Mouse (Mus musculus) testis, postnatal 10 days (tissue): Measurements from ENCODE around the gene Sox13.

Experiments
- DNase-seq: peaks from one replicate; pipeline ENCODE4 v3.0.0; 2021; ENCODE audit warnings: low spot score

Gene Sox13

DNA sequence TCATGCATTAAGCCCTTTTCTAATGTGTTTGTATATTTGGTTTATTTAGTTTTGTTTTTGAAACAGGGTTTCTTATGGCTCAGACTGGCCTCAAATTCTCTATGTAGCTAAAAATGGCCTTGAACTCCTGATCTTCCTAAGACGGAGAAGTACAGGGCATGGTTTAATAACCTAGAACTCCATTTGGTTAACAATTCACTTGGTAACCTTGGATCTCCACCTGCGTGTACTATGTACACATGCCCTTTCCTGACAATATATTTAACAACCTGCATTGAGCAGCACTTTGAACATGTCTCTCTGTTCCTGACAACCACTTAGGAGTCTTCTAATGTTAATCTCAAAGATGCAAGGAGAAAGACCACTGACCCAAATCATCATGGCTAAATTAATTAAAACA lies 7.0 kb upstream of the Sox13 start:
- no peak for DNase-seq

DNA sequence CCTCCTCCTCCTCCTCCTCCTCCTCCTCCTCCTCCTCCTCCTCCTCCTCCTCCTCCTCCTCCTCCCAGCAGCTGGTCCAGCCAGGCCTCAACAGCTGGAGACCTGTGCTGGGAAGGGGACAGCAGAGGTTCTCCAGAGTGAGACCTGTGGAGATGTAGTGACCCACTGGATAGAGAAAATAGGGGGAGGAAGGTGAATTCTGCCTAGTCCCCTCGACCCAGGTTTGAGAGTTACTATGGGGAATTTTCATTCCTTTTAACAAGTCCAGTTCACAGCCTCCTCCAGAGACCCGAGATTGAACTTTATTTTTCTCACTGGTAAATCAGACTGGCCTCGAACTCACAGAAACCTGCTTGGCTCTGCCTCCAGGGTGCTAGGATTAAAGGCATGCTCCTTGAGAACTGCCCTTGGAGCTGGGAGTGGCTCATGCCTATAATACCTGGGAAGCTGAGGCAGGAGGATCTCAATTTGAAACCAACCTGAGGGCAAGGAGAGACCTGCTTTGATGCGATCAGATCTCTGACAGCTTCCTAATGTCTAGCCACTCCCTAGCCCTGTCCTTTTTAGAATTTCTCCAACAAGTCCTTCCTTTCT lies 467 bp upstream of the Sox13 start:
- DNase-seq, result no peak

DNA sequence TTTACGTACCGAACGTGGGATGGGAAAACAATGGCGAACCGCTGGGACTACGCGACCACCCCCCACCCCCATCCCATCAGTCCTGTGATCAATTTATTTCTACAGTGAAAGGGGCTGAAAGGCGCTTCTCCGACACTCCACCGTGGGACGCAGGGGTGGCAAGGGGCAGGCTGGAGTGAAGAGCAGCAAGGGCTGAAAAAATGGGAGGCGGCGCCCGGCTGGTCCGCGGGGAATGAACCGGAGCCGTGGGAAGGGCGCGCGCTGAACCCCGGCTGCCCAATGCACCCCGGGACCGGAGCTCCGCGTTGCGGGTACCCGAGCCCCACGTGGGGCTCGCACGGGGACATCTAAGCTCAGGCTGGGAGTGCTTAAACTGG lies 1.0 kb downstream of the Sox13 start:
- DNase-seq, result peak; percentile 67

DNA sequence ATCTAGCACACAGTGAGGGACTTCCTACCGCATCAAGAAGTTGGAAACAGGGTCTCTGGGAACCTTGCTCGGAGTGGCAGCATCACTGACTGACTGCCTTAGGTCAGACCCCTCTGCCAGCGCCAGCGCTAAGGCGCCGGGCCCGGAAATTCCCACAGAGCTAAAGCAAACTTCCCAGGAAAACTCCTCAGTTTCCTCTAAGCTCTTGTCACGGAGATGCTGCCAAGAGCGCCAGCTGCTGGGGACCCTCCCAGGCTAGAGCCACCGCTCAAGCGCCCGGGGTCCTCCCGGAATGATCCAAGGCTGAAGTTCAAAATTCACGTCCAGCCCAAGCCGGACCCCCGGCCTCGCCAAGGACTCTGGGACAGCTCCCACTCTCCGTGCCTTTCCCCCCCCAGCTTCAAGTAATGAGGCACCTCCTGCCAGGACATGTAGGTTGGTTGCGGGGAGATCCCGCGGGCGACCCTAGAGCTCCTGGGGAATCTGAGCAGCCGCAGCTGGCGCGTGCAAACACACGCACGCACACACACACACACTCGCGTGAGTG lies 1.5 kb downstream of the Sox13 start:
- DNase-seq, result peak; percentile 54

DNA sequence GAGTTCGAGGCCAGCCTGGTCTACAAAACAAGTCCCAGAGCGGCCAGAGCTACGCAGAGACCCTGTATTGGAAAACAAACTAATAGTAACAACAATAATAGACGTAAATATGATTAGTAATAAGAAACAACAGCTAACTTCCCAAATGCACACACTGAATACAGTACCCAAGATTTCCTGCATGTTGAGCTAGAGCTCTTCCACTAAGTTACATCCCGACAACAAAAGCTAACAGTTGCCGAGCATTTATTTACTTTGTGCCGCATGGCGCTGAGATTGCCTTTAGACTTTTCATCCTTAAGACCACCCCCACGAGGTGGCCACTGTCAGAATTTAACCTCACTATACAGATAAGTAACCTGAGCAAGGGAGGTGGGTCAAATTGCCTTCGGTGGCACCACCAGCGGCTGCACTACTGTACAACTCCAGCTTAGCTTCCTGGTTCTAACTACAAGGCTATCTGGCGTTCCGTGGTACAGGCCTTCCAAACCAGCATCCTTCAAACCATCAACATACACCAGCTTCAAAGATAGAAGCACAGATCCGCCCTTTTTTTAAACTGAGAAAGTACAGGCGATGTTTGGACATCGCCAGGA lies 2.1 kb downstream of the Sox13 start:
- DNase-seq, result no peak

DNA sequence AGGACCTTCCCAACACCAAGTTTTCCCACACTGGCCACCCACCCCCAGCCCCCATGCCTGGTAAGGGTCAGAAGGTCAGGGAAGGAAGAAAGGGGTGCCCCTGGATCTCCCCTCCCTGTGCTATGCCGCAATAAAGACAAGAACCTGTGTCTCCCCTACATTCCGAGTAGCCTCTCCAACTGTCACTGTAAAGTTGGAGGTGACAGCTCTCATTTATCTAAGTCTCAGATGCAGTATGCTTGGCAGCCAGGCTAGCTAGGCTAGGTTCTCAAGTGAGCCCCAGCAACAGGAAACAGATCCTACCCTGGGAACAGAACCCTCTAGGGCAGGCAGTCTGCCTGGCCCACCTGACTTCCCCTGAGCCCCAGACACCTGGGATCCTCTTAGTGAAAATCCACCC lies 3.1 kb downstream of the Sox13 start:
- DNase-seq, result no peak

DNA sequence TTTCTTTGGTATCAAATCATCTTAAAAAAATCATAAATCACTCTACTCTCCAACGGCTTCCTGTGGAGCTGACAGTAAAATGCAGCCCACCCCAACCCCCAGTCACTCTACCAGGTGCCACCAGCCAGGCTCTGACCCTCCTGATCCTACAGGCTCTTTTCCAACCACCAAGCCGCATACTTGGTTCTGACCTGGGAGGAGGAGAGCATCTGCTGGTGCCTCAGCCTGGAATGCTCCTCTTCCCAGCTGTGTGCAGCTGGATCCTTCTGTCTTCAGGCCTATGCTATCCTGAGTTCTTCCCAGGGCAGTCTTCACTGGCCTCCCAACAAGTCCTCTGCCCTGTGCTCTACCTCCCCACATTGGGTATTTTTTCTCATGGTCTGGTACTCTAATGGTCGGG lies 3.7 kb downstream of the Sox13 start:
- DNase-seq, result no peak

DNA sequence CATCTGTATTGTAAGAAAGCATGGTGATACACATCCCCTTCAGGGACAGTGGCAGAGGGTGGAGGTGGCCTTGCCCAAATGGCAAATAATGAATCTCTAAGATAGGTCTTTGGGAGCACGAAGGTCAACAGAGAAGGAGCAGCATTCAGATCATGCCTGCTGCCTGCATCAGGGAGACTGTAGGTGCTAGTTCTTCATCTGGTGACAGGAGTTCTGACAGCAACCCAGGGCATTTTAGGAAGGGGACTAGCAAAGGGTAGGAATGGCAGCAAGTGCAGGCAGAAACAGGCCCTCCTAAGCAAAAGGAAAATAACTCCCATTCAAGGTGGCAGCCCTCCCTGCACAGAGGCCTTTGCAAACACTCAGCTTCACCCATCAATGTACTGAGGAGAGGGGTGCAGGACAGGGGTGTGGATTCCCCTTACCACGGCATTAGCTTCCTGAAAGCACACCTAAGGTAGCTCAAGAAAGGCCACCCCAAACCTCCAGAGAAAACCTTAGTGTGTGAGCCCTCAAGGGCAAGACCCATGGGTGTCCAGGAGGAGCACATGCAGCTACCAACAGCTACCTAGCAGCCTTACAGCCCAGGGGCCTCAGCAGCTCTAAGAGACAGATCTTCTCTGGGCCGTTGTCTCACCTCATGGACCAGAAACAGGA lies 4.9 kb downstream of the Sox13 start:
- DNase-seq, result no peak

DNA sequence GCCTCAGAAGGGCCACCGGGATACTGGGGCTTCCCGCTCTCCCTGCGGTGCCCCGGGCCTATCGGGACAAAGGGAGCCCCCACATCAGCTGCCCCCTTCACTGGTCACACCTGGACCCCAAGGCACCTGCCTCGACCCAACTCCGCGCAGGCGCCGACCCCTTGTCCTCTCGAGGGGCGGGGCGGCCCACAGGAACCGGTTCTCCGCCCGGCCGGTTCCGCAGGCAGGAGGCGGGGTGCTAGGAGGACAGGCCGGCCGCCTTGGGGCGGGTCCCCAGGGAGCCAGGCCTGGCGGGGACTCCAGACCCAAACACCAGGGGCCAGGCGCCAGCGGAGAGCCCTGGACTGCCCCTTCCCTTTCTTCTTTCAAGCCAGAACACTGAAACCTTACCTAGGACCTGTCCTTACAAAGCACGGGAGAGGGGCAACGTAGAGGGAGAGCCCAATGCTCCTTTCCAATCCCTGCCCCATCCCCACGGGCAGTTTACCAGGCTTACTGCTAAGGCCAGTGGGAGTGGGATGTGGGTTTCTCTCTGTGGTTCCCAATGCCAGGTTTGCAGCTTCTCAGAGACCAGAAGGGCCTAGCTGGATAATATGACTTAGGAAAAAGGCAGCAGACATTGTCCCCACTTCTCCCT lies 5.9 kb downstream of the Sox13 start:
- peak; percentile 85 for DNase-seq

DNA sequence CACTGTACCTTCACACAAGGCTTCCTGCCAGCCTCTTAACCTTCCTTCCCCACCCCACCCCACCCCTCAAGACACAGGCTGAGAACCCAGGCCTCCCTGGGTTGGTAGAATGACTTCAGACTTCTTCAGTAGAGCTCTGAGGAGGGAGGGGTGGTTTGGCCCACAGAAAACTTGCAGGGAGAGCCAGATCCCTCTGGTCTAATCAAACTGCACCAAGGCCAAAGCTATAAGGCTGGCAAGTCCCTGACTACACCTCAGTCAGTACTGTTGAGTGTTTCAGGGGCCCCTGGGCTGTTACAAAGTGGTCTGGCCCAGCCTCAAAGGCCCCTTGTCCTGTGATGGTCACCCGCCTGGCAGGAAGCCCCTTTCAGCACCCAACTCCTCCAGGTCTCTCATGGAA lies 6.6 kb downstream of the Sox13 start:
- peak; percentile 69 for DNase-seq

DNA sequence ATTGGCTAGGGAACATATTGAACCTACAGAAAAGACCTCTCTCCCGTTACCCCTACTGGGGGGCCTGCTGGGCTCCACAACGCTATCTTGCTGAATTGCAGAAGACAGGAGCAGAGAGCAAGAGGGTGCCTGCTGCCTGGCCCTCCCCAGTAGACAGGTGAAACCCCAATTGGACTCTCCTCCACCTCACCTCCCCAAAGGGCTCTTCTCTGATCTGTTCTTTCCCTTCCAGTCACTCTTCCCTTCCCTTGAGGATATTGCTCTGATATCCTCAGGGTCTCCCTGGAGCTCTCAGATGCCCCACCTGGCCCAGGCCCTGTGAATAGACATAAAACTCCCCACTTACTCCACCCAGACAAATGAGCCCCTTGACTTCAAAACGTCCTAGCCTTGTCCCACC lies 7.1 kb downstream of the Sox13 start:
- peak; percentile 38 for DNase-seq

DNA sequence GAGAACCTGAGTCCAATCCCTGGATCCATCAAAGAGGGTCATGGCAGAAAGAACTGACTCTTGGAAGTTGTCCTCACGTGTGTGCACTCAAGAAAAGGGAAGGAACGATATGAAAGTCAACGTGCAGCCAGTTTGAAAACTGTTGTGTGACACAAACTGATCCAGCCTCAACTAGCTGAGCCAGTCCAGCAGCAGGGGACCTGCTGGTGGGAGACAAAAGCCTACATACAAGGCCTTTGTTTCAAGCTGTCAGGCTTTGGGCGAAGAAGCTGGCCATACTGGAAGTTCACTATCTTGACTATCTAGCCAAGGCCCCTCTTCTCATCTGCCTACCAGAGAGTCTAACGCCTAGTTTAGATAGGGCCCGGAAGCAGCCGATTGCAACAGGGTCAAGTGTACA lies 7.7 kb downstream of the Sox13 start:
- DNase-seq, result peak; percentile 35

DNA sequence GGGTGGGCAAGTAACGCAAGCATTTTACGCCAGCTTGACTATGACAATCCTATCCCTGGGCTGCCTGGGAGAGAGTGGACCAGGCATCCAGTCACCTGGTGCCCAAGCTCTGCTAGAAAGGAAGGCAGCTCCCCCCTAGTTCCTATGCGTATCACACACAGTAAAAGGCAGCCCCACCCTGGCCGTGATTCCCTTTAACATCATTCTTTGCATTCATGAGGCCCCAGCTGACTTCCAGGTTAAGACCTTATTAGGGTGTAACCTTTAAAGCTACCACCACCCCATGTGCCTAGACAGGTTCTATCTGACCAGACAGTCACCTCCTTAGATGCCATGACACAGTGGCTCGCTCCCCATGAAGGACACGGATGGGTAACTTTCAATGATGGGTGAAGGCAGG lies 8.7 kb downstream of the Sox13 start:
- no peak for DNase-seq

DNA sequence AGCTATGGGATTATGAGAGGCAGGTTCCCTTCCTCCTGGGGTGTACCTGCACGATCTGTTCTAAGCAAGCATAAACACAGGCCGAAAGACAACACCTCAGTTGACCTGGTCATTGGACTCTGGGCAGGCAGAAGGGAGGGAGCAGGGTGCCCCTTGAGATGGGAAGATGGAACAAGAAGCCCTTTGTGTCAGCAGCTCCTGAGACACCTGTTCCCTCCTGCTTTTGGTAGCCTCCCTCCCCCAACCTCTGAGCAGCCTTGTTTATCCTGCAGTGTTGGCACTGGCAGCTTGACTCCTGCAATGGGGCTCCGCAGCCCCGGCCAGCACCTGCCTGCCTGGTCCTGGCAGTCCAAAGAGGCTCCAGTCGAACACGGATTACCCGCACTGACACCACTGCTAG lies 9.1 kb downstream of the Sox13 start:
- DNase-seq, result peak; percentile 40

DNA sequence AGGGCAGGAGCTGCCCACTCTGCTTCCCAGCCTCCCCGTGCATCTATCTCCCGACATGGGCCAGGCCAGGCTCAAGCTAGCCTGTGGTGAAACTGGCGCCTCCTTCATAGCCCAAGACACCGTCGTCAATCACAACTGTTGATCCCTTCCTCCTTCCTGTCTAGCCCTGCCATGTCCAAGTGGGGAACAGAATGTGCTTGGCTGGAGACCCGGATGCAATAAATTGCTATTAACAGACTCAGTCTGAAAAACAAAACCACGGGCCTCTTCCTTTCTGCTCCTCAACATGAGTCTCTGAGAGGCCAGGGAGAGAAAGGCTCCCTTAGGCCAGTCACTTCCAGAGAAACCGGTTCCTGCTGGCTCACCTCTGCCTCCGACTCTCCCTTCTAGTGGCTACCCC lies 11.2 kb downstream of the Sox13 start:
- peak; percentile 41 for DNase-seq

DNA sequence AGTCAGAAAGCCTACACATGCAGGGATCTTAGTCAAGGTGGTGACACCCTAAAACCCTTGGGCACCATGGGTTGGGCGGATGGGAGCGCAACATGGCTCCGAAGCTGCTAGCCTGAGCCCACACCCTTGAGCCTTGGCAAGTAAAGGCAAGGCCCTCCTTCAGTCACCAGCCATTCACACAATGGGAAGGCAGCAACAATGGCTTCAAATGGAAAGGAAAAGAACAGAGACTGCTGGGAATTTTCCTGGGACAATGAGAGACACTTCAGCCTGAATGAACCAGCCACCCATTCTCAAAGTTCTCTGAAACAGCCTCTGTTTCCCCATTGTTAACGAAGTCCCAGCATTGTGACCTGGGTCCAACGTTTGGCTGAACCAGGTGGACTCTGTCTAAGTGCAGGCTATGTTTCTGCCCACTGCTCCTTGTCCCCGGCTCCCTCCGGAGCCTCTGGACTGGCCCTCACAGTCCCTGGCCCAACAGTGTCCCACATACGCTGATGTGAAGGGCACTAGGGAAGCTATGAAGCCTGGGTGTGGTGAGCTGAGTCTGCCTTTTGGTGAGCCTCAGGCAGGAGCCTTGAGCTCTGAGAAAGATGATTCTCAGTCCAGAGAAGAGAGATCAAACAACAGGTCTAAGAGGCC lies 12.6 kb downstream of the Sox13 start:
- peak; percentile 38 for DNase-seq

DNA sequence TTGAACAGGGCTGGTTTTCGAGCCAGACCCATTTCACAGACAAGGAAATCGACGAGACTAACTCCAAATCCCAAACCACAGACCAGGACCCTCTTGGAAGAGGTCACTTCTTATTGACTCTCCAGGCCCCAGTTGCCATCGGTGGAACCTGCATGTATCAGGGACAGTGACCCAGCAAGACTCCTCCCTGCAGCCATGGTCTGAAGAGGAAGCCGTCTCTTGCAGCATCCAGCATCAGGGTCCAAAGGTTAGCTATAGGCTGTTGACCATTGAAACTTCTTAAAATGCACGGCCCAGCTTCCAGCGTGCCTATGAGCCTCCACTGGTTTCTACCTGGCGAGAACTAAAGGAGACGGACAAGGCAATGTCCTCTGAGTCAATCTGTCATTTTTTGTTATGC lies 14.4 kb downstream of the Sox13 start:
- DNase-seq, result peak; percentile 26

DNA sequence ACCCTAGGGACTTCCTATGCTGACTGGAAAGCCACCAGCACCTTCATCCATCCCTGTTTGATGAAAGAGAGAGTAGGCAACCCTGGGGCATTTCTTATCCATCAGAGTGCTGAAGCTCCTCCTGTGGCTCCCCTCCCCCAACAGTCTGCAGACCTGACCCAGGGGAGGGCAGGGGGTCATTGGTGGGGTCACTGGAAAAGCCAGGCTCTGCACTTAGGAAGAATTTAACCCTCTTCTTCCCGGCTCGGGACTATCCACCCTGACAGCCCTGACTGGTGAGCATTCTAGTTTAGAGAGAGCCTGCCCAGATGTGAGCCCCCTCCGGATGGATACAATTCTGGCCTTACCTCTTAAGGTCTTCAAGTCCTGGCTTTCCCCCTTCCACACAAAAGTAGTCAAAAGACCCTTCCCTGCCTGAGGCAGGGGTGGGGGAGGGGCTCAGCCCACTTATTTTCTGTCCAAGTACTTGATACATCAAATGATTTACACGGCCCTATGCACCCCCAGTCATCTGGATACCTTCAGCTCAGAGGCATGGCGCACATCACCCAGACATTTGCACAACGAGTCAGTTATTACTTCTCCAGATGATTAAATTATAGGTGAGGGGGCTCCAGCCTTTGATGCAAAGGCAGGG lies 15.2 kb downstream of the Sox13 start:
- DNase-seq, result peak; percentile 44

DNA sequence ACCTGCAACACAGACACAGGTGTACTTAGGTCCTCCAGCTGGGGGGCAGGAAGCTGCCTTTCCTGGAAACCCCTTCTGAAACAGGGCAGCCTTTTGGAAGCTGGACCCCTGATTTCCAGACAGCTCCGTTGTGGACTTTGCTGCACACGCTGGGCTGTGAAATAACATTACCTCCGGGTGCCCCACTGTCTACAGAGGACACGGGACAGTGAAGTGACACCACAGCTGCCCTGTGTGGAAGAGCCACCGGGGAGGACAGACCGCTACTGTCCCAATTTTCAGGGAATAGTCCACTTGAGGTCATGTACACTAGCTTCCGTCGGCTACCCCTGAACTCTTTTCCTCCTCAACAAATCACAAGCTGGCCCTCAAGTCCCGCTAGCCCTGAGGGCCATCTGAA lies 15.9 kb downstream of the Sox13 start:
- DNase-seq, result peak; percentile 30

DNA sequence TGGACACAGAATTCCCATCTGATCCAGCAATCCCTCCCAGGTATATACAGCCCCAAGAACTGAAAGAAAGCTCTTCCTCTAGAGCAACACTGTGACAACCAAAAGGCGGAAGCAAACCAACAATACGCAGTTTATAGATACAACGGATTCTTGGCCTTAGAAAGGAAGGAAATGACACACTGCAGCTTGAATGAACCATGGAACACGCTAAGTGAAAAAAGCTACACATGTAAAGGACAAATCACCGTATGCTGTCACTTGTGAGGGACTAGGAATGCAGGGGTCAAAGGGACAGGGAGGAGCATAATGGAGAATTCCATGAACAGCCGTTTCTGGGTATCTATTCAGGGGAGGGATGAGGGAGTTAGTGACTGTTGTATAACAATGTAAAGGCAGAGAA lies 16.7 kb downstream of the Sox13 start:
- no peak for DNase-seq

DNA sequence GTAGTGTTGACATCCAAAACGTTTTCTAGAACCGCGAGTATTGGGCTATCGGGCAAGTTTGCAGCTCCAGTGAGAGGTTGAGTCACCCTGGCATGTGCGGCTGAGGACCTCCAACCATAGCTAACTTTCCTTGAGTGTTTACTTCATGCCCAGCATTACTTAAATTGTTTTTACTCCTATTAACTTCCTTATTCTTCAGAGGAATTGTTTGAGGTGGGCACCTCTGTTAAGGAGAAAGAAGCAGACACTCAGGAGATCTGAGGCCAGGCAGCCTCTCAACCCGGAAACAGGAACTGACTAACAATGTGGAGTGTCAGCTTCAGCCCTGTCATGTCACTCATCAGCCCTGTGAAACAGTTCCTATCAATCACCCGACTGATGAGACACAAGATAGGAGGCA lies 17.6 kb downstream of the Sox13 start:
- DNase-seq, result no peak

DNA sequence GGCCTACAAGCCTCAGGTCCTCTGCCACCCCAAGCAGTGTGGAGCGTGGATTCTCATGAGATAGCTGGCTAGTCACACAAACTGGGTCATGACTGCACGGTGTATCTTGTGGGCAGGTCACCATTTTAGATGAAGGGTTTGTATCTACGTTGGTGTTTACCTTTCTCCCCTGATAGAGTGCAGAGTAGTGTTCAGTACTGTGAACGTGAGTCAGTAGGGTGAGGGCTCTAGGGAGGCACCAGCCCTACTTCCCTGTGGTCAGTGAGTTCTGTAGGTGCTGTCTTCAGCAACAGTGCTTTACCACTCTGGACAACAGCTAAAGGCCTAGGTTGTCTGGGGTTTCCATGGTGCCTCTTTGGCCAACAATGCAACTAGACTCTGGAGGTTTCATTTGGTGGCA lies 20.2 kb downstream of the Sox13 start:
- no peak for DNase-seq
